Mouse (Mus musculus): ENCODE data around the gene Pmp22.

Pmp22 gene

DNA sequence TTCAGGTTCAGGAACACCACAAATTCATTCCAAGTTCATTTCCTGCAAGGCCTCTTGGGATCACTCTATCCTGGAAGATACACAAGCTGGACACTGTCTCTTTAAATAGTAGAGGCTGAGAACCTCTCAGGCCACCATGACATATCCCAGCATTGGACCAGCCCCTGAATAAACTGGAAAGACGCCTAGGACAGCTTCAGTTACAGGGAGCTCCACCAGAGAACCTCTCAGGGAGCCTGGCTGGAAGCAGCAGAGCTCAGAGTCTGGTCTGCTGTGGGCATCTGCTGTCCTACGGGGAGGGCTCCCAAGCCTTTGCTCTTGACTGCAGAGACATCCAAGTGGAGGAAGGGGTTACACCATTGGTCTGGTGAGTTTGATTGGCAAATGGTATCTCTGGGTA, at the start of gene Pmp22:
Gene Pmp22, plus strand, starts transcription at position 199 of the 400 bp plus-strand sequence.
- no peak for DNase-seq (ENCODE audit: low spot score in 2 of 2)

DNA sequence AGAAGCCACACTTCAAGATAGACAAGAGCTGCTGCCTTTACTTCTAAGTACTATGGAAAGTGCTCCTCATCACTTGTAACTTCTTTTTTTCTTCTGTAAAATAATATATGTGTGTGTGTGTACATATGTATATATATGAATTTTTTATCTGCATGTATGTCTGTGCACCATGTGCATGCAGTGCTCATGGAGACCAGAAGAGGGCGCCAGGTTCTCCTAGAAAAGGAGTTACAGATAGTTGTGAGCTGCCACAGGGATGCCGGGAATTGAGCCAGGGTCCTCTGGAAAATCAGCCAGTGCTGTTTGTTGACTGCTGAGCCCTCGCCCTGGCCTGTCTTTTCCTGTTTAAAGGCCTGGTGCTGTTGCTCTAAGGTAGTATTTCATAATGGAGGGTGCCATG, 44.2 kb upstream of the Pmp22 start:
- DNase-seq (ENCODE audit: low spot score in 2 of 2) = no peak

DNA sequence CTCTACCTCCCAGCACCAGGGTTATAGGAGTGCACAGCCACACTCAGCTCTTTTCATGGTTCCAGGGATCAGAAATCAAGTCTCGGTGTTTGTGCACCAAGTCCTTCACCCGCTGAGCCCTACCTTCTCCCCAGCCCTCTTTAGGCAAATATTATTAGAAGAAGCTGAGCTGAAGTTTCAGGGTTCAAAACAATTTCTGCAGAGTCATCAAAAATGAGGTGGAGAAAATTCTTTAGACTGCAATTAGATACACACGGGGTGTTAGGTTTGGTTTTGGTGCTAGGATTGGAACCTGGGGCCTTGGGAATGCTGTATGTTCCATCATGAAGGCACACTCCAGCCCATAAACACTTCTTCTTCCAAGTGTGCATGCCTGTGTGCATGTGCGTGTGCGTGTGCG, 40.1 kb upstream of the Pmp22 start:
- no peak for DNase-seq (ENCODE audit: low spot score in 2 of 2)

DNA sequence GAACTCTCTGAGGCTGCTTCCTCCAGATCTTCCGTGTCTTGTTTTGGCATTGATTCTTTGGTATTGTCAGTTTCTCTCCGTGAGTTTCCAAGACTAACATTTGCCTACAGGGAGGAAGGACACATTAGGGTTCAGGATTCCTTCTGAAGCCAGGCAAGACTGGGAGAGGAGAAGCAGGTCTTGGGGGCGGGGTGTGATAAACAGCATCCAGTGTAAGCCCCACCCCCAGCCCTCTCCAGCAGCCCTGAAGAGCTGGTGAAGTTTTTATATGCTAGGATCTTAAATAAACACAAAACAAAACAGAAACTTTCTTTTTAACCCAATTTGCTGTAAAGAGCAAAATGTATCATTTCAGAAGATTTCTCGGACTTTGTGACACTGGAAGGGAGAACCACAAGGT, 38.6 kb upstream of the Pmp22 start:
- DNase-seq (ENCODE audit: low spot score in 2 of 2) = no peak

DNA sequence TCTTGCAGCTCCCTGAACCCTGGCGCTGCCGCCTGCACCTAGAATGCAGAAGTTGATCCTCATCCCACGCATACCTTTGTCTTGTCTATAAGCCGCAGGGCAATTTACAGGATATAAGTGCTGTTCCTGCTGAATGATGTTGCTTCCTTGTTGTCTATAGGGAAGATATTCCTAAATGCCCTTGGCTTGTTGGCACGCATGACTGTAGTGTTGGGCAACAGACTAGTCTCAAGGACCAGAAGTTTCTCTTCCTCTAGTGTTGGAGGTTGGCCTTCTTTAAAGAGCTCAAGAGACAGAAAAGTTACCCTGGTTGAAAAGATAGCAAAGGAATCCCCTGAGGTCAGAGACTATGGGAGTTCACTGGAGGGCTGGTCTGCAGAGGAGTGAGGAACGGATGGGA, 37.8 kb upstream of the Pmp22 start:
- DNase-seq (ENCODE audit: low spot score in 2 of 2) = no peak

DNA sequence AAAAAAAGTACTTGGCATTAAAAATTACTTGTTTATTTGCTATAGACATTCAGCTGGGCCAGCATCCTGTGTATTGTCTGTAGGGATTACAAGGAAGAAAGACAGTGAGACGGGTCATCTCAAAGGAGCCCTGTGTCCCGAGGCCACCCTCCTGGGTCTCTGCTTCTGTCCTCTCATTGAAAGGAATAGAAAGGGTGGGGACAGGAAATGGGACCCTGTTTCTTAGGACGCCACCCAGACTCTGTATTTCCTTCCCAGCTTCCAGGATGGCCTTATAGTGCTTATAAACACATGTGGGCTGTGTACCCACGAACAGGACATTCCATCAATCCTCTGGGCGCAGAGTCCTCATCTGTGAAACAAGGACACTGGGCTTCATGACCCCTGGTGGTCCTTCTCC, 36.5 kb upstream of the Pmp22 start:
- no peak for DNase-seq (ENCODE audit: low spot score in 2 of 2)

DNA sequence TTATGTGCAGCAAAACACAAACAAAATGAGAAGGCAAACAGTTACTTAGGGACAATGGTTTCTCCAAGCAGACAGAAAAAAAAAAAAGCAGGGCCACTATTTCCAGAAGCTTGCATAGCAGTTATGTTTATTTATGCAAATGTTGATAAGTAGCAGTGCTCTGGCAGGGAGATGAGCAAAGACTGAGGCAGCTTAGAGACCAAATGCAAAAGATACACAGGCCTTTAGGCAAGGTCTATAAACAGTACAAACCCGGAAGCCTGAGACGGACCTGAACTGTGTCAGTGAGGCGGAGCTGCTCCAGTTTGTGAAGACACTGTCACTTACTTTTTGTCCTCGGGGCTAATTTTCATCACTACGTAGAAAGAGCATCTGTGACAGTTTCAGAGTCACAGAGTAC, 35.2 kb upstream of the Pmp22 start:
- DNase-seq (ENCODE audit: low spot score in 2 of 2) = no peak

DNA sequence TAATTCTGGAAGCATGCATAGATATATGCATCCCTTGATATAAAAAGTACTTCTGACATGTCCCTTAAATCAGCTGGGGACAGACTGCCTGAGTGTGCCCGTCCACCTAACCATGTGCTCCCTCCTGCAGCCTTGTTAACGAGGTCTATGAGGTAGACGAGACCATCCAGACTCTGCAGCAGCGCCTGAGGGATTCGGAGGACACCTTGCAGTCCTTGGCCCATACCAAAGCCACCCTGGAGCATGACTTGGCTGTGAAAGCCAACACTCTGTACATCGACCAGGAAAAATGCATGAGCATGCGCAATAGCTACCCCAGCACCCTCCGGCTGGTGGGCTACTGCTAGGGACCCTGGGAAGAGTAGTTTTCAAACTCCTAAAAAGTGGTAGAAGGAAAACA, 34.3 kb upstream of the Pmp22 start:
- DNase-seq (ENCODE audit: low spot score in 2 of 2) = no peak

DNA sequence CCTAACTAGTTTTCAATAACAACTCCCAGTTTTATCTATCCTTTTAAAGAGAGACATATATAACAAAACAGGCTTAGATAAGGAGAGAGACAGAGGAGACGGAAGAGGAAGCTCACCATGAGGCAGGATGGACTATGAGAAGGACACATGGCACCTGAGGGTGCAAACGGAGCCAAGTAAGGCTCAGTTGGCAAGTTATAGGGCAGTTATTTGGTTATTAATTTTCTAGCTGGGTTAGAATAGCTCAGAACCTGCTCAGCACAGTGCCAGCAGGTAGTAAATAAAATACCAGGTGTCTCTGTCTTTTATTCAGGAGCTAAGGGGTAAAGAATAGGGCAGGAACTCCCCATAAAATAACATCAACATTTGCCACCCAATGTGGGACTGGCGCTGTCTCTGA, 30.8 kb upstream of the Pmp22 start:
- no peak for DNase-seq (ENCODE audit: low spot score in 2 of 2)

DNA sequence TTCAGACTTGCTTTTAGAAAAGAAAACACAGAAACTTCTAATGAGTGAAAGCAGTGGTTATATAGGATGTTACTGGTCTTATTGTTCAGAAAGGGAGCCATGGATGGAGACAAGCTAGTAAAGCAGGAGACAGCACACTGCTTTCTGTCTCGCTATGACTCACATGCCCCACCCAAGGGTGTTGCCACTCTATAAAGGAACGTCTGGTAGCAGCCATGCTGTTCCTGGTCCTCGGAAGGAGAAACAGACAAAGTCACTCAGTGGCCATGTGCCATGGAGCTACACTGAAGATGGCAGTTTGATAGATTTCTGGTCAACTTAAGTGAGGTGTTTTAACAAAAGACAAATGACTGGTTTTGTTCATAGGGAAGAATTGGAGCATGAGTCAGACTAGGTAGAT, 29.4 kb upstream of the Pmp22 start:
- DNase-seq (ENCODE audit: low spot score in 2 of 2) = no peak

DNA sequence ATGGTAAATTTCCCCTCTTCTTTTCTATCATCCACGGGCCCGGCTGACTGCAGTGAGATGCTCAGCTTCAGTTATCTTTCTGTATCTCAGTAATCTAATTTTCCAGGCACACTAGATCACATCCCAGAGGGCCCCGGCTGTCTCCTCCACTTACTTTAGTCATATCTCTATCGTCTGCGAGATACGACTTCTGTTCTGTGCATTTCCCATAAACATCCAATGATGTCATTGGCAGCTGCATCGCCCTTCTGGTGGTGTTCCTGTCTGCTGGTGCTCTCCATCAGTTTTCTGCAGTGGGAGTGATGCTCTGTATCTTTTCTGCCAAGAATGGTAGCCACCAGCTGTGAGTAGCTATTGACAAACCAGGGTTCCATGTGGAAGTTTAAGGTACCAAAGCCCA, 25.5 kb upstream of the Pmp22 start:
- DNase-seq (ENCODE audit: low spot score in 2 of 2) = no peak

DNA sequence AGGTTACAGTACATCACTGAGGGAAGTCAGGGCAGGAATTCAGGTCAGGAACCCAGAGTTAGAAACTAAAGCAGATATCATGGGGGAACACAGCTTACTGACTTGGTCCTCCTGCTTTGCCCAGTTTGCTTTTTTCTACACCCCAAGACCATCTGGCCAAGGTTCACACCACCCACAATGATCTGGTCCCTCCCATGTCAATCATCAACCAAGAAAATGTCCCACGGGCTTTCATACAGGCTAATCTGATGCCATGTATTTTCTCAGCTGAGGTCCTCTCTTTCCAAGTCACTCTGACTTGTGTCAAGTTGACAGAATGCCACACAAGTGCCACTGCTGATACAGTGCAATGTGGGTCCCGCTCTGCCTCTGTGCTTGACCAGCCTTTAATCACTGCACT, 24.8 kb upstream of the Pmp22 start:
- DNase-seq (ENCODE audit: low spot score in 2 of 2) = no peak

DNA sequence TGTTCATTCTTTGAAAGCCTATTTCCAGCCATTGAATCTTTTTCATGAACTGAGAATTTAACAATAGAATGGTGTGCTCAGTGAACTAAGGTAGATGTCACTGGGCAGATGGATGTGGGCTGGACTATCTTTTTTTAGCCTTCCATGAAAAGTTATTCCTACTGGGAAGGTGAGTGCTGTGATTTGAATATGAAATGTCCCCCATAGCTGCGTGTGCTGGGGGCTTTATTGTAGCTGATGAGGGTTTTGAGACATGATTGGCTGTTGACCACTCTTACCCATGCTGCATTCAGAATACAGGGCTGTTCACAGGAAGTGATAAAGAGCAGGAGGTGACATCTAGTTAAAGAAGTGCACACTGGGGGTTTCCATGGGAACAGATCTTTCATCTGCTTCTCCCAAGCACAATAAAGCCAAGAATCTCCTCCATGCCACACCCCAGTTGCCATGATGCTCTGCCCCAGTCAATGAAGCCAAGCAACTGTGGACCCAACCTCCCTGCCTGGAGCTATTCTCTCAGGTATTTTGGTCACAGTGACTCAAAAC, 19.5 kb upstream of the Pmp22 start:
- no peak for DNase-seq (ENCODE audit: low spot score in 2 of 2)

DNA sequence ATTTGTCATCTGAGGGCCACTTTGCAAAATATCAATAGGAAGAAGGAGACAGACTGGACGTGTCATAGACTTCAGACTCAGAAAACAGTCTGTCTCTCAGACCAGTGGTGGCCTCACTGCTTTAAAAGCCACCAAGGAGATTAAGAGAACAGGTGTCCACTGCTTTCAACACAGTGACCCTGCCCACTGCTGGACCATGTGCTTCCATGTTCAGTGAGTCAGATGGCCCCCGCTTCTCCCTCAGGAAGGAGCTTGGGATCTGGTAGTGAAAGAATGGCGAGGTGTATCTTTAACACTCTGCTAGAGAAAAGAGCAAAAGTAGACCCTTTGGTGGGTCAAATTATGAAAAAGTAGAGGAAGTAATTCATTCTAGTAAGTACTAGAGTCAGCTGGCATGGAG, 18.5 kb upstream of the Pmp22 start:
- no peak for DNase-seq (ENCODE audit: low spot score in 2 of 2)

DNA sequence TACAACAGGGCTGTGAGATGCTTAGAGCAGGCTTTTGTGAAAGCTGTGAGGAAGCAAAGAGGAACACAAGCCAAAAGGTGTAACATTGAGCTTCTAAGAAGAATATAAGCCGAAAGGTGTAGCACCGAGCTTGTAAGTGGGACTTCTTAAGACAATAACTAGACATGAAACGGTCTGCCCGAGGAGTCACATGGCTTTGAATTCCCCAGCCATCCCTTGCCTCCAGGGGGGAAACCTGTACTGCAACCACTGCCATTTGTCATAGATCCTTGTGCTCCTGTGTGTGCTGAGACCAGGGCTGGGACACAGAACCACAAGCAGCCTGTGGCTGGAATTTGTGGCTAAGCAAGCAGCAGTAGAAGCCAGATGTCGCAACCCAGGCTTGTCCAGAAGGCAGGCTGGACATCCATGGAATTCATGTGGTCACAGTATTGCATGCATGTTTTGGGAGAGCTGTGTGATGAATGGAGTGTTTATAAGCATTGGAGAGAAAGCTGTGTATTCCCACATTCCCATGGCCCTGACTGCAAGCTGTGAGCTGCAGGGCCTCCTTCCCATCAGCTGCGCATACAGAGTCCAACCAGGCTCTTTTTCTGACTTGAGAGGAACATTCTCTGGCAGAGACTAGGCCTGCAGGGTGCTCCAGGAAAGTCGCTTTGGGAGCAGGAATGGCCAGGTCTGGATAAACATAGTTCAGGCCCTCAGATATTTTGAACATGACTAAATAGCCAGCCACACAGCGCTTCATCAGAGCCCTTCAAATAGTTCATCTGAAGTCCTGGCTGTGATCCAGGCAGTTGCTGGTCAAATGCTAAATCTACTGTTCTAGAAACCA, 13.8 kb upstream of the Pmp22 start:
- no peak for DNase-seq (ENCODE audit: low spot score in 2 of 2)

DNA sequence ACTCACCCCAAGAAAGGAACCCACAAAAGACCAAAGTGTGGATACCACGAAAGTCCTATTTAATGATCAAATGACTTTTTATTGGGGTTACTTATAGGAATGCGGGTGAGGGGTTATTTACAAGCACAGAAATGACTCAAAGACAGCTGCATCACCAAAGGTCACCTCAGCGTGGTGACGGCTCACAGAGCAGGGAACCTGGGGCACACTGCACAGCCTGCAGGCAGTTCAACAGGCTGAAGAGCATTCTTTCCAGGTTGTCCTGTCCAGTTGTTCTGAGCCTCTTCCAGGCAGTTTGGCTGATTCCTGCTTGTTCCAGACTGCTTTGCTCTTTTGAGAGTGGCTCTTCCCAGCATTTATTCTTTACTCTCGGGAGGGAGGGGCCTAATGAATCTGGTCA, 12.1 kb upstream of the Pmp22 start:
- no peak for DNase-seq (ENCODE audit: low spot score in 2 of 2)

DNA sequence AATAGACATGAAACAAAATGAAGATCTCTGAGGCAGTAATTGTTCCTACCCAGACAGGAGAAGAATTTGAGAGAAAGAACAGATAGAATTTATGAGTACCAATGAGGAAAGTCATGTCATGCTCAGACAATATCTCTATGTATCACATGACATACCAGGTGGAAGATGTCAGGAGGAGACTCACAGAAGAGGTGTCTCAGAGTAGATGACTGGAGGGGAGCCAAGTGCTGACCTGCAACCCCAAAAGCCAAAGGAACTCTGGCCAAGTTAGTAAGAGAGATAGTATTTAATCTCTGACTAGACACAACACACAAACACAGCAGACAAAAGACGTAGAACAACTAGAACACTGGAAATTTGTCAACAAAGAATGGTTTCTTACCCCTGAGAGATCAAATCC, 11.5 kb upstream of the Pmp22 start:
- DNase-seq (ENCODE audit: low spot score in 2 of 2) = no peak

DNA sequence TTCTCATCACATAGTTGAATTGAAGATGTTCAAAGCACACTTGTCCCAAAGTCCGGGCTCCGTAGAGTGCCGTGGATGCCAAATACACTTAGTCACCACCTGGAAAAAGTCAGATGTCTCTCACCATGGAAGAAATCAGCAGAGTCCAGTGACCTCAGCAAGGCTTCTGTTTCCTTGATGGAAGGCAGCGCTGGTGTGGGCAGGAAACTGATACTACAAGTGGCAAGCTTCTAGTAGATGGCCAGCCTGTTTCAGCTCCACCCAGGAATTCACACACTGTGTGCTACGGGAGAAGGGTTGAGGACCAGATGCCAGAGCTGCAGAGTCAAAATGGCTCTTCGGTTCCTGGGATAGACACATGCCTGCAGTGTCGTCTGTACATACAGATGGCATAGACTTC, 9.0 kb upstream of the Pmp22 start:
- no peak for DNase-seq (ENCODE audit: low spot score in 2 of 2)

DNA sequence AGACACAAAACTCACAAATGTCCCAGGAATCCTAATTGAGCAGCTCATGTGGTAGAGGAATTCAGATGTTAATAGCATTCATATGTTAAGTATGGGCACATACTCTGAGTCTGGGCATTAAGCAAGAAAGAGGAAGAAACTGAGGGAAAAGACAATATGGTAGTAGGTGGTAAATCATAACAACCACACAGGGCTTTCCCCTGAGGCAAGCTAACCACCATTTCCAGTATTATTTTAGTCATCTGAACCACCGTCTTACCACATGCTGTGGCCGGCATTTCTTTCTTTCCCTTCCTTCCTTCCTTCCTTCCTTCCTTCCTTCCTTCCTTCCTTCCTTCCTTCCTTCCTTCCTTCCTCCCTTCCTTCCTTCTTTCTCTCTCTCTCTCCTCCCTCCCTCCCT, 6.5 kb upstream of the Pmp22 start:
- no peak for DNase-seq (ENCODE audit: low spot score in 2 of 2)

DNA sequence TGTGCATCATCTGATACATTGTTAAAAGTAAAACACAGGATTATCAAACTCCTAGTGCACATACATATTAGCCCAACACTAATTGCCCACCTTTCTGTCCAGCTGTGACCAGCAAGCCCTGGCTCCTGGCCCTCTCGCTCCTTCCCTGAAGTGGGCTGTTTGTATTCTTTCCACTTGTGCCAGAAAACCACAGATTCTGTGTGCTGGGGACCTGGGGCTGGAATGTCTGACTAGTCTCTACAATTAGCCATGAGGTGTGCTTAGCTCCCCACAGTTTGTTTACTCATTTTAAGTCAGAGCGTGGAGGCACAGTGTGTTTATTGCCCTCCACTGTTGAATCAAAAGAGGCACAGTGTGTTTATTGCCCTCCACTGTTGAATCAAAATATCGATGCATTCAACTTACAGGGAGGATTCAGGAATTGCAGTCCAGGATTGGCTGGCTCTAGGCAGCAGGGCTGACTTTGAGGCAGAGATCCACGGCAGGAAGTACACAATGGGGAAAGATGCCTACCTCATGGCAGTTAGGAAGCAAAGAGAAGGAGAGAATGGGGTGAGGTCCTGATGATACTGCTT, 5.9 kb upstream of the Pmp22 start:
- no peak for DNase-seq (ENCODE audit: low spot score in 2 of 2)

DNA sequence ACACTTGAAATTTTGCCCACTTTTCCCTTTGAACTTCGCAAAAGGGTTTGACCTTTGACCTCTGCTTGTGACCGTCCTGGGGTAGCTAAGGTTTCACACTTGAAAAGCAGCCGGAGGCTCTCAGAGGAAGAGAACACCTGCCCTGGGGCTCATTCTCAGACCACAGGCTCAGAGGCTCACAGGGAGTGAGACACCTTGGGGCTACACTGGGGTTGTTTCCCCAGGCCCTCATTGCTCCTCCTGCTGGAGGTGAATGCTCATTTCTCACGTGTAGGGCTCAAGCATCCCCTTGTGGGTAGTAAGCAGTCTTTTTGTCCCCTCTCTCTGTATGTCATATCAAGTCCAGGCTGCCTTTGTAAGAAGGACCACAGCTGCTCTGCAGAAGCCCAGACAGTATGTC, 4.5 kb upstream of the Pmp22 start:
- DNase-seq (ENCODE audit: low spot score in 2 of 2) = no peak

DNA sequence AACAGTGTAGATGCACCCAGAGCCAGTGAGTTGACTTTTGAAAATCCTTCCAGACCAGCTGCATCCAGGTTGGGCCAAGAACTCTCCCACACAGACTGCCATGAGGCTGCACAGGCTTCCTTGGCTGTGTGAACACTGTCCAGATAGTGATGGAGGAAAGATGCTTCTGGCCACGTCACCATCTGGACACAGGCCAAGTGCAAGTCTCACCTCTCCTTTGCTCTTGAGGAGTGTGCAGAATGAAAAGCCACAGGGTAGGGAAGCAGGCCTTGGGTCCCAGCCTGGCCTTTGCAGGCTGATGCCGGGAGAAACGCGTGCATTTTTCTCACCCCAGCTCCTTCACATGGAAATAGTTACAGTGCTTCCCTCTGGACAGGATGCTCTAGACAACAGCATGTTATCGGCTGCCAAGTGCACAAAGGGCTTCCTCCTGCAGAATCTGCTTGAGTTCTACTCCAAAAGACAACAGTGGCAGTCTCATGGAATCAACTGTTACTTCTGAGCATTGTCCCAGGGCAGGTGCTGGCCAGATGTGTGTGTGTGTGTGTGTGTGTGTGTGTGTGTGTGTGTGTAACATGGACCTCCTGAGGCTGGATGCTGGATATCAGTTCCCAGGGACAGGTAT, 2.8 kb upstream of the Pmp22 start:
- no peak for DNase-seq (ENCODE audit: low spot score in 2 of 2)

DNA sequence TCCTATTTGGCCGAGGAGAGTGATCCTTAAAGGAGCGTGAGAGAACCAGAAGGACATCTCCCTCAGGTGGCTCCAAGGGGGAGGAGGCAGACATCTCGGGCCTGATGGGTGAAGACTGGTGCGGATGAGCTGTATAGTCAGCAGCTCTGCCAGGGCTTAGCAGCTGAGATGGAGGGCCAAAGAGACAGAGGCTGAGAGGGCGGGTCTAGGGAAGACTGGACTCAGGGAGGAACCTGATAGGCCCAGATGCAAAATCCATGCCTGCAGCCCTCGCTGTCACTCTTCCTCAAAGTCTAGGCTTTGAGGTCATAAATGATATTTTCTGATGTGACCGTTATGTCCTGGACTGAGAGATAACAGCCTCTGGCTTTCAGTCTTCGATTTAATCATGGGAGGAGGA, 1.8 kb upstream of the Pmp22 start:
- DNase-seq (ENCODE audit: low spot score in 2 of 2) = no peak

All from spleen, postnatal 10 days (tissue).